Mouse (Mus musculus) layer of hippocampus, adult 9-10 months (tissue): Measurements from ENCODE around the gene Gse1.

Experiments
- DNase-seq: peaks from one replicate; pipeline ENCODE4 v3.0.0; 2022; ENCODE audit warnings: low spot score

Gse1 gene

DNA sequence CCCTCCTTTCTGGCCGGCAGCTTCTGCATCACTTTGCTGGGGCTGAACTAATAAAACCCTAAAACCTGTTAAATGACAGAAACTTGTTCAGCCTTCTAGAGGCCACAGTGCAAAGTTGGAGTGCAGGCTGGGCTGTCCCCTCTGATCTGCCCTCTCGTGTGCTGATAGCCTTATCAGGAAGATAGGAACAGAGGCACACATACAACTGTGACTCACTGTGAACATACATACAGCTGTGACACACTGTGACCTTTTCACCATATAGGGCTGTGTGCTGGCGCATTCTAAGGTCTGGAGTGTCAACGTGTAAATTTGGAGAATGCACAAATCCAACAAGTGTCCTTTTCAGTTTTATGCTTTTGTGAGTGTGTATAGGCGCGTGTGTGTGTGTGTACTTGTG lies 226.1 kb downstream of the Gse1 start:
- DNase-seq = no peak

DNA sequence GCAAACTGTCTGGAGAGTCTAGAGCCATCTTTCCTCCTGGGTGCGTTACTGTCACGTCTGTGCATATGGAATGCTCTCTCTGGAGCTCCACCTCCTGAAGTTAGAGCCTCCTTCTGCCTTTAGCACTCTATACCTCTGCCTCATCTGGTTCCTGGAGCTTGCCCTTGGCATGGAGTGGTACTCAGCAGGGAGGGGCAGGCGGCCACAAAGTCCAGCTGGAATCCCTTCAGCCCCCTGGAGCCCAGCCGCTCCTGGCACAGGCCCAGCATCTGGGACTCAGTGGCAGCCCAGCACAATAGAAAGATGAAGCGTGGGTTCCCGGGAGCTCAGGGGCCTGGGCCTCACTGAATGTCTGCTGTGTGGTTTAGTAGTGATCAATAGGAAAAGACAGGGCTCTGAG lies 232.1 kb downstream of the Gse1 start:
- no peak for DNase-seq

DNA sequence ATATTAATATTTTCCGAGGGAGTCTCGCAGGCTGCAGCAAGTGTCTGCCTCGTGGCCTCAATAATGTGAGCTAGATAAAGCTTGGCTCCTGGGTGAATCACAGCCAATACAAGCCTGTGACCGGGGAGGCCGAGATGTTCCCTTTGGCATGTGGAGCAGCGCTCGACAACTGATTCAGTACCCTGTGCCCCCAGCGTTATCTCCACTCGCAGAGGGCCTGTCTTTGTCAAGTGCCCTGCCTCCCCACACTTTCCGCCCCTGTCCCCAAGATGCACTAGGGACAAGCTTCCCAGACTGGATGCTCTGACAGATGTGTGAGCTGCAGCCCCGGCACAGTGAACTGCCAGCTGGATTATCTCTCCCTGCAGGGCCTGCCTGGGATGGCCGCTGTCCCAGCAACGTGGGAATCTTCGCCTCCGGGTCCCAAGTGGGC lies 233.9 kb downstream of the Gse1 start:
- no peak for DNase-seq

DNA sequence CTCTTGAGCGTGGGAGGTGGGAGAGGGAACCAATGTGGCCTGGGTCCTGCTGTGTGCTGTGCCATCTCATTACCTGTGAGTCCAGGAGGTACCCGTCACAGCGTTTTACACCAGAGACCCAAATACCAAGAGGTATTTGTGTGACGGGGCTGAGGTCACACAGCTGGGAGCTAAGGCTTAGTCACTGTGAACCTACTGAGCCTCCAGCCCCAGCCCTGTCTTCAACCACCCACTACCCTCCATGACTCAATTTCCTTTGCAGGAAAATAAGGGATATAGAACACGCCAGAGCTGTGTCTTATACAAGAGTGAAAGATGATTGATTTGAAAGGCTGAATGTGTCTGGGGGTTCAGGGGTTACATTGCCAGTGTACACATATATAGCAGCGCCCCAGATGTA lies 234.4 kb downstream of the Gse1 start:
- no peak for DNase-seq

DNA sequence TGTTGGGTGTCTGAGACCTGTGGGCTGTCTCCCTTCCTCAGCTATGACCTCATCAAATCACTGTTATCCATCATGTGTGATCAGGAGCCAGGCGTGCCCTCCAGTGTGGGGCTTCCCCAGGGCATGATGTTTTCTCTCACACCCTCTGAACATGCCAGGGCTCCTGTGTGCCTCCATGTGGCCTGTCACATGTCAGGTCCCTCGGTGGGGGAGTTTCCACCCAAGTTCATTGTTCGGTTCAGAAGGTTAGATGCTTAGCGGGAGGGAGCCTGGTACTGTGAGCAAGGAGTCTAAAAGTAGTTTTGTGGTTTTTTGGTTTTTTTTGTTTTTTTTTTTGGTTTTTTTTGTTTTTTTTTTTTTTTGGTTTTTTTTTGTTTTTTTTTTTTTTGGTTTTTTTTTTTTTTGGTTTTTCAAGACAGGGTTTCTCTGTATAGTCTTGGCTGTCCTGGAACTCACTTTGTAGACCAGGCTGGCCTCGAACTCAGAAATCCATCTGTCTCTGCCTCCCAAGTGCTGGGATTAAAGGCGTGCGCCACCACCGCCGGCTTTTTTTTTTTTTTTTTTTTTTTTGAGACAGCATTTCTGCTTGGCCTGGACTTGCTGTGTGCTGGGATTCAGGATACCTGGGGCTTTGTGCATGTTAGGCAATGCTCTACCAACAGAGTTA lies 235.8 kb downstream of the Gse1 start:
- no peak for DNase-seq

DNA sequence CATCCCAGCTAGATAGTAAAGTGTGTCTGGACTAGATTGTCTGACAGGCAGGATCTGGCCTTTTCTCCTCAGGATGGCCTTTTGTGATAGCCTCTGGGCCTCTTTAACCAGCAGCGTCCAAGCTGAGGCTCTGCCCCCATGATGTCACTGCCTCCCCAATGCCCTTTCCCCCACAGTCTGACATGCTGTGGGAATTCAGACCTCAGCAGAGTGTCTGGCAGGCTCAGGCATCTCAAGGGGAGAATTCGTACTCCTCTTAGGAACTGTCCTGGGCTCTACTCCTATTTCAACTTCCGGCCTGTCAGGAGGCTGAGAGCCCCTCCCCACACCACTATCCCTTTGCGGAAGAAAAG lies 236.3 kb downstream of the Gse1 start:
- DNase-seq = no peak

DNA sequence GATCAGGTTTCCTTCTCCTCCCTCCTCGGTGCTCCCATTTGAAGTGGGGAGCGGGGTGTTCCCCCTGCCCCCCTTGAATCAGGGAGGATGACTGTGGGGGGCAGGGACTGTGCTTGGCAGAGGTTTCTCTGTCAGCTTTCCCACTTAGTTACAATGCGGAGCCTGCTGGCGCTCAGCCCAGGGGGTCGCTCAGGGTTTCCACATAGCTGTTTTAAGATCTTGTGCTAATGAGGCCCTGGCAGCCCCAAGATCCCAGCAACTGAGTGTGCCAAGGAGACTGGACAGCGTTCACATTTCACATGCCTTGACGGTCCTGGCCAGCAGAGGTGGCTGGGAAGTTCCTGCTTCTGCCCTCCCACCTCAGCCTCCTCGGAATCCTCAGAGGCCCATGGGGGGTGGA lies 237.5 kb downstream of the Gse1 start:
- DNase-seq = no peak

DNA sequence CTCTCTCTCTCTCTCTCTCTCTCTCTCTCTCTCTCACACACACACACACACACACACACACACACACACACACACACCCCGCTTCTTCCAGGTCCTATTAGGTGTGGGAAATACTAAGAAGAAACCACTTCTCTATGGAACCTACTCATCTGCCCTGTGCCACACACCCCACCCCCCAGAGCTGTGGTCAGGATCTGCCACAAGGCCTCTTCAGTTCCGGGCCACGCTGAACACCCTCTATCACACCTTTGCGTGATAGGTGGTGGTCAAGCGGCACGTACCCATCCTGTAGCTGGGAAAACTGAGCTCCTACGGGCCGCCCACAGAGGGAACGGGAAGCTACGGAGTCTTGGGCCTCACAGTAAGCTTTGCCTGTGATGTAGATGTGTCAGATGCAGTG lies 238.0 kb downstream of the Gse1 start:
- DNase-seq = no peak

DNA sequence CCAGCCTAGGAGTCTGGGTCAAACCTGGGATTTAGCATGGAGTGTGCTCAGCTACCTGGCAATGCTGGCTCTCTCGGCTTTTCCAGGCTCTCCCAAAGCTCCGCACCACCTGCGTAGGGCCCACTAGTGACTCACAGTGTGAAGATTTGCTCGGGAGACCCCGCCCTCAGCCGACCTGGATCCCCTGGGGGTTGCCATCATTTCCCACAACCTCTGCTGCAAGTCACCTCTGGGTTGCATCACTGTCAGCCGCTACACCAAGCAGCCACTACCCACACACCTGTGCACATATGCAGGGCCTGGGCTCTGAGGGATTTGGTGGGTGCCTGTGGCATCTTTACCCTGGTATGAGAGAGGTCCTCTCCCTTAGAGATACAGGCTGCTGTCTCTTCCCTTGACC lies 239.3 kb downstream of the Gse1 start:
- no peak for DNase-seq

DNA sequence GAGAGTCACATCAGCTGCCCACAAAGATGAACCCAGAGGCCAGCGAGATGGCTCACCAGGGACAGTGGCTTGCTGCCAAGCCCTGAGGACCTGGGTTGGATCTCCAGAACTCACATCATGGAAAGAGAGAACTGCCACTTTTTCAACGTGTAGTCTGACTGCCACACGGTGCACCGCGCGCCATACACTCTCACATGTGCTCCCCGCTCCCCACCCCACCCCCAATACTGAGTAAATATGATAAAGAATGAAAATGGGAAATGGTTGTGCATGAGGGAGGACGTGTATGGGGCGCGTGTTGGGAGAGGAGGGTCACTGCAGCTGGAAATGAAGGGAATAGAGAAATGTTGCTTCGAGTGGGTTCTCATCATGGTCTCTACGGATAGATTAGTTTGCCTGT lies 241.9 kb downstream of the Gse1 start:
- DNase-seq = no peak

DNA sequence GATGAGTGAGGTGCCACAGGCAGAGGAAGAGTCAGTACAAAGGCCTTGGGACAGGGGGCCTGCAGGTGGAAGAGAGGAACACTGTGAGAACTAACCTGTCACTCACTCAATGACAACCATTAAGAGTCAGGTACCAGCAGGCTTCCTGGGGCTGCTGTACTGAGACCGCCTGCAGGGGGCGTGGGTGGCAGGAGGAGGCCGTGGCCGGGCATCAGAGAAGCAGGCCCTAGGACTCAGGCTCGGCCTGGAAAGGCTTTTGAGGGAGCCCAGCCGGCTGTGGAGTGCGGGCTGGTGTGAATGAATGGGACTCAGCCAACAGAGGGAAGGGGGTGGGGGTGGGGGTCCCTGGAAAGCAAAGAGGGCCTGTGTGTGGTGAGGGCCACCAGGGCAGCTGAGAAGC lies 242.9 kb downstream of the Gse1 start:
- no peak for DNase-seq

DNA sequence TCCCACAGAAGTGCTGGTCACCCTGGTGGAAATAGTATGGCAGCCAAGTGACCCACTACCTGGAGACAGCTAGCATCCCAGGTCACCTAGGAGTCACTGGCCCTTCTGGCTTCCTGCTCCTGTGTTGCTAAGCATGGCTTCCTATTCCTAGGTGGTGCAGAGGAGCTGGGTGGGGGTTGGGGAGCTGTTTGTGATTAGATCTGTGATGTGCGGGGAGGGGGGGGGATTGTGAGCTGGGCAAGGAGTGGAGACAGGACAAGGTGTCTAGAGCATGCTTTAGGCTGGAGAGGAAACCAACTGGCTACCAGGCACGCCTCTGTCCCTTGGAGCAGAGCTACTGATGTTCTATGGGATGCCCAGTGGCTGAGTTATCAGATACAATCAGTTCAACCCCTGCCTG lies 243.5 kb downstream of the Gse1 start:
- no peak for DNase-seq

DNA sequence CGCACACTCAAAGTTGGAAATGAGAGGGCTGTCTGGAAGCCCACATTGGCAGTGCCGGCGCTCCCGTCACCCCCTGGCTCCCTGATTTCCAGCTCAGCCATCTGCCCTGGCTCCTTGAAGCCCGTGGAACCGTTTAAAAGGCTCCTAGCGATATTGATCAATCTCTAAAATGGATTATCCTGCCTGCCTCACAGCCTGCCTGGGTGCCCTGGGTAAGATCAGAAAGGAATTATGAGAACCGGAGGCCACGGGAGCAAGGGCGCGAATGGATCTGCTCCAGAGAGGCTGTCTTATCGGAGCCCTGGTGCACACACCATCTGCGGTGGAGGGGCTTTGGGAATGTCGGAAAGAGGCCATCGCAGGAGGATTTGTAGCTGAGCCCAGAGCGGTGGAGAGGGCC lies 244.0 kb downstream of the Gse1 start:
- DNase-seq = no peak

DNA sequence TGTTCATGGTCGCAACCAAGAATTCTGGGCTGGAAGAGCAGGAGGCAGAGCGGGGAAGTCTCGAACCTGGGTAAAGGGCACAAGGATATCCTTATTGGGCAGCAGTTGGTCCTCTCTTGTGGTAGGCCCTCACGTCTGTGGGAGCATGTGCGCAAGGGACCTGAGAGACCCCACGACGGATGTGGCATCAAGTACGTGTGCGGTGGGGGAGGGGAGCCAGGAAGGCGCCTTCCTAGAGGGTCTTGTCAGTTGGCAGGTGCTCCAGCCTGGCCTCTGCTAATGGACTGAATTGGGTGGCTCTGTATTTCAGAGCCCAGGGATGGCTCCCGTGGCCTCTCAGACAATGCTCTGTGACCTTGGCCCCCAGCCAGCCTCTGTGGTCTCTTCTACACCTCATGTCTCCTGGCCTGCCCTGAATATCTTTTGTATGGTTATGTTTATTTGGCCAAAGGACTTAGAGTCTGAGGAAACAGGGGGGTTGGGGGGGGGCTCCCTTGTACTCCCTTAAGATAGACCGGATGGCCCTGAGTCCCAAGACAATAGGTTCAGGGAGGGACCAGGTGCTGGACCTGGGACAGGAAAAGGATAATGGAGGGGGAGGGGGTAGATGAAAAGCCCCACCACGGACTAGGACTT lies 245.6 kb downstream of the Gse1 start:
- no peak for DNase-seq

DNA sequence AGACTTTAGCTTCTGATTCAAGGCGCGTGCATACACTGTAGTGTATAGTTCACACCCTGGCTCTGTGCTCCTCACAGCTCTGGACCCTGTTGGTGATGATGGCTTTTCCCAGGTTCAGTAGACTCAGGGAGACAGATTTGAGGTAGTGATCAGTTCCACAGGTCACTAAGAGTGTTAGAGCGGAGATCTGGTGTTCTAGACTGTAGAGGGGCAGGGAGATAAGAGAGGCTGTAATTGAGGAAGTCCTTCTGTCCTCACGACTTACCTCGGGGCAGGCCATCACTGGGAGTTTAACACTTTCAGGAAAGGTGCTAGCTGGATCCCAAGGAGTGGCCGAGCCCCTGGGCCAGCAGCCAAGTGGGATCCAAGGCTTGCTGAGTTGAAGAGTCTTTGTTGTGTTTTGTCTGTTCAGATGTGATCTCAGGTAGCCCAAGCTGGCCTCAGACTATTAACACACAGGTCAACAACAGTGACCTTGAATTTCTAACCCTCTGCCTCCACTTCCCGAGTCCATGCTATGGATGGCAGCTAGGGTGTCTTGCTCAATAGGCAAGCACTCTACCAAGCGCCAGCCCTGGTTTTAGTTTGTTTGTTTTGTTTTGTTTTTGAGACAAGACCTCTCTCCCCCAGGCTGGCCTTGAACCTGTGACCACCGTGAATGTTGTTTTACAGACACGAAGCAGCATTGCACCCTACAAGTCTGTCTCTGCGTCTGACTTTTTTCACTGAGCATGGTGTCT lies 246.4 kb downstream of the Gse1 start:
- no peak for DNase-seq

DNA sequence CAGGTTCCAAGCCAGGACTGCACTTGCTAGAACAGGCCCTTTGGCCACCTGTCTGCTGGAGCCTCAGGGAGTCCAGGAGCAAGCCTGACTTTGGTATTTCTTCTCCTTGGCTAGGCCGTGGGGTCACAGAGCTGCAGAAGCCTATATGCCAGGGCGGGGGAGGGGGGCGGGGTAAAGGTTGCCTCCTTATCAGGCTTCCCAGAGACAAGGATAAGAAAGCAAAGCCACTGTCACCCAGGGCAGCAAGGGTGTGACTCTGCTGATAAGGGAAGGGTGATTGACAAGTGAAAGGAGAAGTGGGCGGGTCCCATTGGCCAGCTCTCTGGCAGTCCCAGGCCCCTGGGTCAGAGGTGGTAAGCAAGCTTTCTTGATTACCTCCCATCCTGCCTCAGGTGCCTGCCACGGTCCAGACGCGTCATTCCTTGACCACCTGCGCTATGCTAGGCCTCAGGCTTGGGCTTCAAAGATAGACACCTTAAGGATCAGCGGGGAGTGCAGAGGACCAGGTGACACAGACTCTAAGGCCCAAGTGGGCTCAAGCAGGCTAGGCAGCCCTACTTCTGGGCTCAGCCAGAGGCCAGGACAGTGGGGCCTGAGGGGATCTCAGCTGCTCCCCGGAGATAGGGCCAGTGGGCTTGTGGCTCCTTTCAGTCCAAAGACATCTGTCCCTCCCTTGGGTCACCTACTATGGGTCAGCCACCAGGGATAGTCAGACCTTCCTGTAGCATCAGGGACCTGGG lies 247.4 kb downstream of the Gse1 start:
- DNase-seq = no peak

DNA sequence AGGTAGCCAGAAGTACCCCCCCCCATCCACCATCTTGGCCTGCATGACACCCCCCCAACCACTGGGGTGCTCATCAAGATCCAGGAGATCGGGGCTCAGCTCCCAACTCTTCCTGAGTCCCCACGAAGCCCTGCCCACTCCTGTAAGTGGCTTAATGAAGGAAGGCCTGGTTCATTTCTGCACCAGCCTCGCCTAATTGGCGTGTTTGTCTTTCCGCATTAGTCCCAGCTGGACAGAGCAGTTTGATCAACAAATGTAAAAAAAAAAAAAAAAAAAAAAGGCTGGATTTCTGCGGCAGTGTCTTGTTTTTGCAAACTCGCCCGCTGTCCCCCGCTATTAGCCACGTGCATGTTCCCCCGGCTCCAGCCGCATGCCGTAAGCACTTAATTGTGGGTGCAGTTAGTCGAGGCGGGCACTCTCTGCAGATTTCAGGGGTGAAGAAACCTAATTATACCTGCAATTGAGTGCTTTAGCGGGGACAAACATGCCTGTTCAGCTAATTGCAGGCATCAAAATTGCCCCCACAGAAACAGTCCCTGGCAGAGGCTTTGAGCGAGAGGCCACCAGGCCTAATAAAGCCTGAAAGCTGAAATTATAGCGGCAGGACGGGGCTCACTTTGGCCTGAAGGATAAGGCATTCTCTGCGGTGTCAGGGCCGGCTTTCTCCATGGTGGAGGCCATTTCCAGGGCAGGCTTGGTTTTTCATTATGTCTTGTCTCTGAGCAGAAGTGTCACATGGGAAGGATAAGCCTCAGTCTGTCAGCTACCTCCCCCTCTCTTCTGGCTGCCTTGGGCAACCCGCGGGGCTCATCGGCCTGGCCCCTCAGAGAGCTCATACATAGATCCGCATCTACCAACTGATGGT lies 248.7 kb downstream of the Gse1 start:
- DNase-seq = no peak

DNA sequence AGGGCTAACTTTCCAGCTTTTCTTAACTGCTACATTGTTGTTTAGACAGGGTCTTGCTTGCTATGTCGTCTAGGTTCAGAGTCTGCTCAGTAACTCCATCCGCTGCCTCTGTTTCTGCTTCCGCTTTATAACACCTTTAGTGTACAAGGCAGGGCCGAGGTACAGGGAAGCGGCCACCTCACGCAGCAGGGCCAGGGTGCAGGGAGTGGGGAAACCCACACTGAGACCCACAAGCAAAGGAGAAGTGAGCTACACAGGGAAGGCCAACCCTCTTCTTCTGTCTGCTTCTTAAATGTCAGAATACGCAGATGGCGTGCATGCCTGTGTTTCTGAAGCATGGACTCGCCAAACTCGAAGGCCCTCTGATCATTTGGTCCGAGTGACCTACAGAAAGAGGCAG lies 250.5 kb downstream of the Gse1 start:
- no peak for DNase-seq

DNA sequence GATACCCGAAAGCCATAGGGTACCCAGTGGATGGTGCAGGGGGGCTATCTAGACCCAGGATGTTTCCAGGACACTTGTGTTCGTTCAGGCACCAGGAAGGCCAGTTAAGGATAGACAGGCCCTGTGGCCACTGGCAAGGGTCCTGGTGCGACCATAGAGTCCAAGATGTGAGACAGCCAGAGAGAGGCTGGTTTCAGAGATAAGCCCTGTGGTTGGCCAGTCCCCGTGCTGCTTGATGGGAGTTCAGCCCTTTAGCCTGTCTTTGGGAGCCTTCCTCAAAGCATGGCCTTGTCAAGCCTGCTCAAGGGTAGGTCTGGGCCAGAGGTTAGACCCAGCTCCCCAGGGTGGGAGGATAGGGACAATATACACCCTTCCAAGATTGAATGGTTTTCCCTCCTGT lies 251.4 kb downstream of the Gse1 start:
- DNase-seq = no peak

DNA sequence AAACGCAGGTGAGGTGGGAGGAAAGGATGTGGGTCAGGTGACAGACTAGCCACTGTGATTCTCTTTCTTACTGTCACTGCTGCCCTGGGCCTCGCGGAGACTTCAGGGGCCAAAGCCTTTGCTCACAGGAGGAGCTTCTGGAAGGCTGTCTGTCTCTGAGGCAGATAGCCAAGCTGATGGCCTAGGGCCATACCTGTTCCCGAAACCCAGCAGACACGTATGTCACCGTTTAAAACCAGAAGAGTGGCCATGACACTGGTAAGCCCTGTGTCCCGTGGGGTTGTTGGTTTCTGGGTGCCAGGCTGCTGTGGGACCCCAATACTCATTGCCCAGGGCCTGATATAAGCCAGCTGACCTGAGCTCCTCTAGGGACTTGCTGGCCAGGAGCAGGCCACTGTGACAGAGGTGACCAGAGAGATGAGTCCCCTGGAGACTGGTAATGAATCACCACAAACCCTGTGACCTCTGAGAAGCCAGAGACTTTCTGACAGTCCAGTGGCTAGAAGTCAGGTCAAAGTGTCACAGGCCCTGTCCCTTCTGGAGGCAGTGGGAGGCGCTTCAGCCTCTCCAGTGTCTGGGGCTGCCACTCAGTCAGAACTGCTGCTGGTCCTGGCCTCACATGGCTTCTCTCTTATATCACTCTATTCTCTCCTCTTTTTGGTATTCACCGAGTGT lies 253.9 kb downstream of the Gse1 start:
- no peak for DNase-seq

DNA sequence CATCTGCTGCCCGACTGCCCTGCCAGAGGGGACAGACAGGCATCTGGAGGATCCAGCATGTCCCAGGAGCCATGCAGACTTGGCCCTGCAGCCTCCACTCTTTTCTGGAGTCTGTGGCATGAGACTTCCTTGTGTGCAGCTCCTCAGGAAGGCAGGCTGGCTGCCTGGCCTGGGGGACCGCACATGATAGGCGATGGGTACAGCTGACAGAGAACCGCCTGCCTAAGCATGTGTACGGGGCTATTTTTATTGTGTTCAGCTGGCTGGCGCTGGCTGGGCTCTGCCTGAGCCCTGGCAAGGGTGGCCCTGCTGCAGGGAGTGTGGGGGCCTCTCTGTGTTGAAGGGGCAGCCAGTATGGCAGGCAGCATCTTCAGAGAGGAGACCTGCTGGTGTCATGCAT lies 256.2 kb downstream of the Gse1 start:
- DNase-seq = no peak
